Mouse (Mus musculus): ENCODE results near the gene Gm49320.
"Not testable (repeated sequence)": the region's sequence is repeated elsewhere in the genome, so short reads cannot be mapped to it uniquely, and the experiment has no call there.

- TF ChIP-seq CTCF (IDR thresholded peaks at IDR 0.05; ENCODE audit: borderline replicate concordance, insufficient read depth, low read depth, low read length); POLR2A (IDR thresholded peaks at IDR 0.05; ENCODE audit: borderline replicate concordance, insufficient read depth, low read length): not testable (repeated sequence)
Observed at GRCm38 (mm10) chr8:4255471-4255870, 16.8 kb downstream of the Gm49320 start.
